Mouse (Mus musculus) kidney, embryonic 15.5 days (tissue): ENCODE measurements at regions not wholly inside any gene's neighbourhood (a gene's known extent, or its start where the extent isn't known, plus 50 kb on each side); places are given as distances from the start of the nearest gene placed in this dataset.

Experiments used
- ATAC-seq: fragments of 200-750 bp; cut with Nextera tagmentation; replicated peaks from 2 replicates; pipeline ENCODE4 v1.8.0; 2017; ENCODE audit warnings: moderate TSS enrichment; ENCODE audit not compliant: low FRiP score
- H3K27ac ChIP-seq: fragments of 300-500 bp; sonication (generic); 2 replicates; pipeline ENCODE4 v1.5.1; 2015; ENCODE audit warnings: mild to moderate bottlenecking, inconsistent platforms
- H3K27me3 ChIP-seq: fragments of 300-500 bp; sonication (generic); 2 replicates; pipeline ENCODE4 v1.6.1; 2015; ENCODE audit warnings: inconsistent platforms
- H3K36me3 ChIP-seq: fragments of 300-500 bp; sonication (generic); 2 replicates; pipeline ENCODE4 v1.6.1; 2015; ENCODE audit warnings: inconsistent platforms
- H3K4me1 ChIP-seq: fragments of 300-500 bp; sonication (generic); 2 replicates; pipeline ENCODE4 v1.6.1; 2015; ENCODE audit warnings: inconsistent platforms
- H3K4me2 ChIP-seq: fragments of 300-500 bp; sonication (generic); 2 replicates; pipeline ENCODE4 v1.6.1; 2015; ENCODE audit warnings: moderate library complexity, mild to moderate bottlenecking, inconsistent platforms
- H3K4me3 ChIP-seq: fragments of 300-500 bp; sonication (generic); replicated peaks from 2 replicates; pipeline ENCODE4 v1.5.1; 2015; ENCODE audit warnings: mild to moderate bottlenecking, inconsistent platforms
- H3K9ac ChIP-seq: fragments of 300-500 bp; sonication (generic); 2 replicates; pipeline ENCODE4 v1.6.1; 2015; ENCODE audit warnings: mild to moderate bottlenecking, inconsistent platforms
- H3K9me3 ChIP-seq: fragments of 300-500 bp; sonication (generic); replicated peaks from 2 replicates; pipeline ENCODE4 v1.6.1; 2016; ENCODE audit warnings: inconsistent platforms
- WGBS: fragments of 180-500 bp; shearing (Covaris S2); methylation state at CpG from one replicate; pipeline ENCODE4 v1.1.7; 2015; ENCODE audit warnings: mixed read lengths; 5-methylcytosine and 5-hydroxymethylcytosine counted together

GRCm38 (mm10) chr12:59743211-59743610 is 523.7 kb upstream of the Fbxo33 start:
- WGBS: 58% methylated on average over 11 of the region's 11 CpGs
- Histone ChIP-seq H3K4me3 (no peak overlapping the region), H3K27ac (no peak overlapping the region), H3K4me2 (no peak overlapping the region), H3K36me3 (no peaks in the 10 kb centered on the region), H3K9me3 (no peaks in the 10 kb centered on the region), H3K9ac (no peak overlapping the region), H3K4me1 (no peaks in the 10 kb centered on the region), H3K27me3 (no peaks in the 10 kb centered on the region)
- no peak for ATAC-seq

- Histone ChIP-seq H3K27ac (no peak overlapping the region), H3K9me3 (no peaks in the 10 kb centered on the region), H3K27me3 (no peaks in the 10 kb centered on the region), H3K36me3 (no peaks in the 10 kb centered on the region), H3K4me2 (no peak overlapping the region), H3K4me3 (no peak overlapping the region), H3K9ac (no peak overlapping the region), H3K4me1 (no peaks in the 10 kb centered on the region)
- WGBS: 80% methylated on average over 1 of the region's 1 CpGs
- ATAC-seq: no peak
These were observed 505.4 kb upstream of the Fbxo33 start for GRCm38 (mm10) chr12:59724951-59725350.

GRCm38 (mm10) chr12:59722471-59723182 is 503.1 kb upstream of the Fbxo33 start:
- Histone ChIP-seq H3K27ac (no peak overlapping the region), H3K36me3 (no peaks in the 10 kb centered on the region), H3K9me3 (no peaks in the 10 kb centered on the region), H3K4me2 (no peak overlapping the region), H3K27me3 (no peaks in the 10 kb centered on the region), H3K9ac (no peak overlapping the region), H3K4me3 (no peak overlapping the region), H3K4me1 (no peaks in the 10 kb centered on the region)
- no peak for ATAC-seq
- WGBS: 79% methylated on average over 6 of the region's 6 CpGs

GRCm38 (mm10) chr12:59713216-59713615 is 493.7 kb upstream of the Fbxo33 start:
- no peak overlapping the region for H3K9ac ChIP-seq
- no peaks in the 10 kb centered on the region for H3K36me3 ChIP-seq
- WGBS: 84% methylated on average over 3 of the region's 3 CpGs
- H3K9me3 ChIP-seq: no peaks in the 10 kb centered on the region
- no peak overlapping the region for H3K4me3 ChIP-seq
- H3K4me2 ChIP-seq: no peak overlapping the region
- no peaks in the 10 kb centered on the region for H3K4me1 ChIP-seq
- no peak for ATAC-seq
- no peak overlapping the region for H3K27ac ChIP-seq
- H3K27me3 ChIP-seq: no peaks in the 10 kb centered on the region

- H3K36me3 ChIP-seq: no peaks in the 10 kb centered on the region
- 77% methylated on average over 2 of the region's 2 CpGs for WGBS
- H3K4me2 ChIP-seq: no peak overlapping the region
- H3K9me3 ChIP-seq: no peaks in the 10 kb centered on the region
- ATAC-seq: no peak
- no peak overlapping the region for H3K9ac ChIP-seq
- H3K4me1 ChIP-seq: no peaks in the 10 kb centered on the region
- H3K27me3 ChIP-seq: no peaks in the 10 kb centered on the region
- H3K4me3 ChIP-seq: no peak overlapping the region
- no peak overlapping the region for H3K27ac ChIP-seq
These were observed 463.7 kb upstream of the Fbxo33 start for GRCm38 (mm10) chr12:59683235-59683634.

- Histone ChIP-seq H3K9ac (no peak overlapping the region), H3K36me3 (no peaks in the 10 kb centered on the region), H3K27ac (no peak overlapping the region), H3K27me3 (no peaks in the 10 kb centered on the region), H3K9me3 (no peaks in the 10 kb centered on the region), H3K4me3 (no peak overlapping the region), H3K4me2 (no peak overlapping the region), H3K4me1 (no peaks in the 10 kb centered on the region)
- ATAC-seq: no peak
These were observed 443.6 kb upstream of the Fbxo33 start for GRCm38 (mm10) chr12:59663161-59663560.

GRCm38 (mm10) chr12:59630678-59631077 is 411.2 kb upstream of the Fbxo33 start:
- no peak overlapping the region for H3K9ac ChIP-seq
- no peaks in the 10 kb centered on the region for H3K27me3 ChIP-seq
- no peaks in the 10 kb centered on the region for H3K36me3 ChIP-seq
- 72% methylated on average over 1 of the region's 1 CpGs for WGBS
- no peak overlapping the region for H3K4me3 ChIP-seq
- ATAC-seq: no peak
- no peak overlapping the region for H3K27ac ChIP-seq
- H3K4me2 ChIP-seq: no peak overlapping the region
- H3K9me3 ChIP-seq: no peaks in the 10 kb centered on the region
- H3K4me1 ChIP-seq: no peaks in the 10 kb centered on the region

GRCm38 (mm10) chr12:59623147-59623546 is 403.6 kb upstream of the Fbxo33 start:
- no peaks in the 10 kb centered on the region for H3K9me3 ChIP-seq
- 80% methylated on average over 3 of the region's 3 CpGs for WGBS
- no peaks in the 10 kb centered on the region for H3K4me1 ChIP-seq
- no peak overlapping the region for H3K27ac ChIP-seq
- no peak overlapping the region for H3K9ac ChIP-seq
- H3K36me3 ChIP-seq: no peaks in the 10 kb centered on the region
- H3K27me3 ChIP-seq: no peaks in the 10 kb centered on the region
- H3K4me2 ChIP-seq: no peak overlapping the region
- H3K4me3 ChIP-seq: no peak overlapping the region
- no peak for ATAC-seq

GRCm38 (mm10) chr12:59621132-59621531 is 401.6 kb upstream of the Fbxo33 start:
- H3K9me3 ChIP-seq: no peaks in the 10 kb centered on the region
- 53% methylated on average over 2 of the region's 2 CpGs for WGBS
- H3K4me3 ChIP-seq: no peak overlapping the region
- H3K27ac ChIP-seq: no peak overlapping the region
- H3K4me2 ChIP-seq: no peak overlapping the region
- H3K36me3 ChIP-seq: no peaks in the 10 kb centered on the region
- ATAC-seq: peak; percentile 86; the same call in 1 of the 2 replicates
- no peak overlapping the region for H3K9ac ChIP-seq
- H3K27me3 ChIP-seq: no peaks in the 10 kb centered on the region
- H3K4me1 ChIP-seq: no peaks in the 10 kb centered on the region

- no peaks in the 10 kb centered on the region for H3K4me1 ChIP-seq
- WGBS: 82% methylated on average over 2 of the region's 2 CpGs
- H3K27me3 ChIP-seq: no peaks in the 10 kb centered on the region
- no peaks in the 10 kb centered on the region for H3K9me3 ChIP-seq
- H3K27ac ChIP-seq: no peak overlapping the region
- no peak for ATAC-seq
- H3K36me3 ChIP-seq: no peaks in the 10 kb centered on the region
- H3K4me3 ChIP-seq: no peak overlapping the region
- H3K4me2 ChIP-seq: no peak overlapping the region
- no peak overlapping the region for H3K9ac ChIP-seq
These were observed 400.8 kb upstream of the Fbxo33 start for GRCm38 (mm10) chr12:59620340-59620739.

GRCm38 (mm10) chr12:59616075-59616474 is 396.6 kb upstream of the Fbxo33 start:
- H3K4me3 ChIP-seq: no peak overlapping the region
- no peaks in the 10 kb centered on the region for H3K27me3 ChIP-seq
- H3K4me2 ChIP-seq: no peak overlapping the region
- no peaks in the 10 kb centered on the region for H3K4me1 ChIP-seq
- no peak overlapping the region for H3K9ac ChIP-seq
- ATAC-seq: no peak
- H3K27ac ChIP-seq: no peak overlapping the region
- no peaks in the 10 kb centered on the region for H3K9me3 ChIP-seq
- 78% methylated on average over 3 of the region's 3 CpGs for WGBS
- no peaks in the 10 kb centered on the region for H3K36me3 ChIP-seq

- H3K4me3 ChIP-seq: no peak overlapping the region
- no peak overlapping the region for H3K4me2 ChIP-seq
- no peak overlapping the region for H3K9ac ChIP-seq
- no peaks in the 10 kb centered on the region for H3K27me3 ChIP-seq
- no peak; the same call in 1 of the 2 replicates for ATAC-seq
- no peak overlapping the region for H3K27ac ChIP-seq
- no peaks in the 10 kb centered on the region for H3K4me1 ChIP-seq
- no peaks in the 10 kb centered on the region for H3K36me3 ChIP-seq
- WGBS: 85% methylated on average over 9 of the region's 9 CpGs
- H3K9me3 ChIP-seq: no peaks in the 10 kb centered on the region
These were observed 380.3 kb upstream of the Fbxo33 start for GRCm38 (mm10) chr12:59599785-59600184.

GRCm38 (mm10) chr12:59589354-59589753 is 369.8 kb upstream of the Fbxo33 start:
- ATAC-seq: no peak
- no peaks in the 10 kb centered on the region for H3K4me1 ChIP-seq
- no peak overlapping the region for H3K27ac ChIP-seq
- H3K9me3 ChIP-seq: no peaks in the 10 kb centered on the region
- no peak overlapping the region for H3K4me2 ChIP-seq
- no peaks in the 10 kb centered on the region for H3K36me3 ChIP-seq
- no peak overlapping the region for H3K4me3 ChIP-seq
- H3K27me3 ChIP-seq: no peaks in the 10 kb centered on the region
- no peak overlapping the region for H3K9ac ChIP-seq
- 96% methylated on average over 2 of the region's 2 CpGs for WGBS
